ENCODE assay signal across 8 mouse cellular contexts in genomic region chr2:159163985-159164384, GRCm38 (mm10).
A peak's percentile ranks its signal among the peaks of the same experiment; 100 is the strongest.
DNase-seq lines count a peak whose midpoint lies in the region; TF ChIP-seq lines count a peak whose summit lies in the region.

No protein-coding gene starts in this region.

- no peaks in the 10 kb centered on the region for H3K4me1 ChIP-seq in bone marrow macrophage, adult 2 months (ENCODE audit: control insufficient read depth, insufficient read depth, low read length)

- H3K27ac ChIP-seq in bone marrow macrophage, adult 2 months (ENCODE audit: insufficient read depth, low read depth, low read length) = no peak overlapping the region

- TF ChIP-seq POLR2A in bone marrow macrophage, adult 2 months (IDR thresholded peaks at IDR 0.05; ENCODE audit: borderline replicate concordance, low read depth, low read length) = no peak

- no peak overlapping the region for H3K4me3 ChIP-seq in bone marrow macrophage, adult 2 months (ENCODE audit: insufficient read depth, low read length)

- DNase-seq in heart, adult 8-10 months (ENCODE audit: low spot score) = peak; percentile 48
- no peak for DNase-seq in heart, adult 11 months
- peak; percentile 4 for DNase-seq in A20 (ENCODE audit: low read depth, low spot score)
- DNase-seq in forelimb bud, embryonic 11.5 days (ENCODE audit: low read depth, low spot score) = peak; percentile 38
- peak; percentile 63 for DNase-seq in layer of hippocampus, adult 11-12 months (ENCODE audit: low spot score)
- peak; percentile 29 for DNase-seq in lung, postnatal 25 days (ENCODE audit: low spot score)
- peak; percentile 6 for DNase-seq in yolk sac, embryonic 10.5 days (ENCODE audit: low spot score)

- peak; percentile 38; the same call in 1 of the 2 replicates for TF ChIP-seq CTCF in bone marrow macrophage, adult 2 months (IDR thresholded peaks at IDR 0.05; ENCODE audit: low read depth, low read length)
